Mouse (Mus musculus) brain, embryonic 14.5 days (tissue): ENCODE data around the gene Pla2g2f.

Experiments used
- CTCF ChIP-seq: fragments of 200-500 bp; IDR thresholded peaks from 2 replicates; pipeline ENCODE4 v1.5.1; 2012; ENCODE audit warnings: inconsistent platforms, mild to moderate bottlenecking, moderate library complexity, borderline replicate concordance; ENCODE audit not compliant: insufficient read depth, insufficient read length; ENCODE audit errors: extremely low read depth
- POLR2A ChIP-seq: fragments of 200-500 bp; IDR thresholded peaks from 2 replicates; pipeline ENCODE4 v1.6.1; 2012; ENCODE audit warnings: mild to moderate bottlenecking, inconsistent platforms, borderline replicate concordance; ENCODE audit not compliant: poor library complexity, insufficient read depth, insufficient read length, severe bottlenecking; ENCODE audit errors: extremely low read depth

DNA sequence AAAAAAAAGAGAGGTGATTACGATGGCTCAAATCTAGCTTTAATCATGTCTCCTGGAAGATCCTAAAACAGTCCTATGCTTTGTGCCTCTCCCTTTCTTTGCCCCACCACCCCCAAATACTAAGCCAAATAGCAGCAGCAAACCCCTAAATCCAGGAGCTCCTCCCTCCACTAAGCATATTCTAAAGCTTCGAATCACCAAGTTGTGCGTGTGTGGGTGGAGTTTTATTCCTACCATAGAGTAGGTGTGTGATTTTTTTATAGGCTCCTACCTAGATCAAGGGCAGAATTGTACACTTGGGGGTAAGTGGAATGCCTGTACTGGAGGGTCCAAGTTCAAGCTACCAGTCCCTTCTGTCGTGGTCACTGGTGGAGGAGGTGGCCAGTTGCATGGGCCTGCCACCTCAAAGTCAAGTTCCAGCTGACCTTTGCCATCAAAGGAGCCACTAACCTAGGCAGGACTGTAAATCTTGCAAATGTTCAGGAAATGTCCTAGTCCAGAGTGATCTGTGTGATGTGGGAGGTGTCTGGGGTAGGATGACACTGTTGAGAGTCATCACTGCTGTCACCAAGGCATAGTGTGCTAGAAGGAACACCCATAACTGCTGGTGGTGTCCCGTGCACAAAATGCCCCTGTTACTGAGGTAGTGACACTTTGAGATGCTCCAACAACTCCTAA is 38.7 kb downstream of the Pla2g2f start:
- TF ChIP-seq CTCF (no peak), POLR2A (no peak)
